In genomic region chr7:81149759-81150158, GRCm38 (mm10) we compare ENCODE assay signal across 20 mouse cellular contexts. TPM values are rescaled to one million over a fixed set of nuclear protein-coding genes. Genes with fewer than 3 reads are reported as not detected.
A peak's percentile ranks its signal among the peaks of the same experiment; 100 is the strongest.
DNase-seq lines count a peak whose midpoint lies in the region; ATAC-seq and TF ChIP-seq lines count a peak whose summit lies in the region.
"Had no signal": no experiment of that assay in that cellular context is flagged by ENCODE, and none has a peak within 500 bp of the region (broad histone marks: within the 10 kb centered on the region; RNA-seq: fewer than 3 reads in every experiment).

No protein-coding gene starts in this region.

- DNase-seq in testis, postnatal 10 days (ENCODE audit: low spot score) = no peak
- peak; percentile 69 for DNase-seq in liver
- DNase-seq in cerebellum, postnatal 25 days = no peak
- no peak for DNase-seq in kidney, postnatal 25 days
- no peak for DNase-seq in kidney, adult 18-20 months
- no peak for DNase-seq in hindbrain, embryonic 11.5 days (ENCODE audit: low spot score)
- DNase-seq: adrenal gland, postnatal 14 days; cerebellum, adult 11 months; left cerebral cortex, postnatal 4 days; retina, postnatal 1 day; thymus, postnatal 4 days had no signal

- ATAC-seq in heart, embryonic 12.5 days (ENCODE audit: insufficient number of reproducible peaks, low FRiP score) = peak; percentile 63
- no peak for ATAC-seq in hindbrain, embryonic 11.5 days (ENCODE audit: low FRiP score)
- ATAC-seq: forebrain, embryonic 14.5 days; hindbrain, postnatal 0 days had no signal

- peak overlapping the region; percentile 40 for H3K4me2 ChIP-seq in heart, embryonic 12.5 days
- H3K4me2 ChIP-seq in hindbrain, embryonic 11.5 days (replicated peaks; ENCODE audit: low read depth, low read length) = no peak overlapping the region
- H3K4me2 ChIP-seq: lung, embryonic 15.5 days; stomach, embryonic 15.5 days had no signal

- H3K4me1 ChIP-seq in testis, adult 2 months (ENCODE audit: control insufficient read depth, insufficient read depth, low read length) = peaks cover 26% of the 10 kb centered on the region
- peaks cover 12% of the 10 kb centered on the region for H3K4me1 ChIP-seq in heart, embryonic 12.5 days (replicated peaks)
- H3K4me1 ChIP-seq in hindbrain, embryonic 11.5 days (replicated peaks; ENCODE audit: control insufficient read depth, insufficient read depth, low read length) = no peaks in the 10 kb centered on the region
- H3K4me1 ChIP-seq: lung, embryonic 15.5 days; stomach, embryonic 15.5 days had no signal

- no peak overlapping the region for H3K9ac ChIP-seq in heart, embryonic 12.5 days
- no peak overlapping the region for H3K9ac ChIP-seq in hindbrain, embryonic 11.5 days (ENCODE audit: low read depth, low read length)
- H3K9ac ChIP-seq: lung, embryonic 15.5 days; stomach, embryonic 15.5 days had no signal

- no peak overlapping the region for H3K27ac ChIP-seq in testis, adult 2 months (ENCODE audit: control insufficient read depth, insufficient read depth, low read depth, low read length)
- H3K27ac ChIP-seq in heart, embryonic 12.5 days (ENCODE audit: poor library complexity, severe bottlenecking) = peak overlapping the region; percentile 16; the same call in 1 of the 2 replicates
- H3K27ac ChIP-seq in hindbrain, embryonic 11.5 days (ENCODE audit: low read depth, low read length) = no peak overlapping the region
- H3K27ac ChIP-seq: hindbrain, postnatal 0 days; lung, embryonic 15.5 days; stomach, embryonic 15.5 days had no signal

- H3K4me3 ChIP-seq in testis, adult 2 months (ENCODE audit: control insufficient read depth, low read depth, low read length) = peak overlapping the region; percentile 1; the same call in 1 of the 2 replicates
- H3K4me3 ChIP-seq in heart, embryonic 12.5 days = no peak overlapping the region
- H3K4me3 ChIP-seq in hindbrain, embryonic 11.5 days (ENCODE audit: low read depth, low read length) = no peak overlapping the region
- H3K4me3 ChIP-seq: lung, embryonic 15.5 days; megakaryocyte, embryonic 14.5 days; stomach, embryonic 15.5 days had no signal

- TF ChIP-seq POLR2A in testis, adult 2 months (IDR thresholded peaks at IDR 0.05; ENCODE audit: control insufficient read depth, low read depth, low read length) = no peak

- WGBS in heart, embryonic 12.5 days = 45% methylated on average over 11 of the region's 11 CpGs
- 90% methylated on average over 11 of the region's 11 CpGs for WGBS in hindbrain, embryonic 11.5 days

- H3K36me3 ChIP-seq in testis, adult 2 months (ENCODE audit: control insufficient read depth, insufficient read depth, low read length) = no peaks in the 10 kb centered on the region
- H3K36me3 ChIP-seq in heart, embryonic 12.5 days = no peaks in the 10 kb centered on the region
- no peaks in the 10 kb centered on the region for H3K36me3 ChIP-seq in hindbrain, embryonic 11.5 days (ENCODE audit: control insufficient read depth, insufficient read depth, low read length)
- H3K36me3 ChIP-seq: lung, embryonic 15.5 days; stomach, embryonic 15.5 days had no signal

- TF ChIP-seq CTCF in testis, adult 2 months (IDR thresholded peaks at IDR 0.05; ENCODE audit: control insufficient read depth, insufficient read depth, insufficient replicate concordance, low read depth, low read length) = no peak

- no peaks in the 10 kb centered on the region for H3K27me3 ChIP-seq in testis, adult 2 months (ENCODE audit: control insufficient read depth, insufficient read depth, low read length)
- no peaks in the 10 kb centered on the region for H3K27me3 ChIP-seq in heart, embryonic 12.5 days (replicated peaks)
- no peaks in the 10 kb centered on the region for H3K27me3 ChIP-seq in hindbrain, embryonic 11.5 days (ENCODE audit: control insufficient read depth, insufficient read depth, low read length)
- H3K27me3 ChIP-seq: lung, embryonic 15.5 days; stomach, embryonic 15.5 days had no signal

- peaks cover 20% of the 10 kb centered on the region for H3K9me3 ChIP-seq in heart, embryonic 12.5 days (replicated peaks)
- H3K9me3 ChIP-seq in hindbrain, embryonic 11.5 days (ENCODE audit: control insufficient read depth, low read length) = no peaks in the 10 kb centered on the region
- H3K9me3 ChIP-seq: lung, embryonic 15.5 days; stomach, embryonic 15.5 days had no signal

RNA-seq across cellular contexts. Expression of gene Slc28a1, which starts 35.2 kb away (rescaled TPM):
- polyA plus RNA-seq in testis, adult 2 months (2012; rRNA removed) = 2.0 and 3.1 TPM in 2 replicates
- 0.14 and 0.26 TPM in 2 replicates for polyA plus RNA-seq in heart, embryonic 12.5 days (2016; fragmentation: Nextera tagmentation; extraction: Ambion mirVana)
- polyA plus RNA-seq in hindbrain, embryonic 11.5 days (2014; fragmentation: Nextera tagmentation; extraction: Ambion mirVana) = 0.06 TPM in 1 of 2 replicates, not detected in the other
- polyA plus RNA-seq: embryonic facial prominence, embryonic 14.5 days; forebrain, embryonic 14.5 days; lung, embryonic 15.5 days; neural tube, embryonic 14.5 days had no signal
